17 mouse cellular contexts compared by ENCODE assay signal in the genomic region with DNA sequence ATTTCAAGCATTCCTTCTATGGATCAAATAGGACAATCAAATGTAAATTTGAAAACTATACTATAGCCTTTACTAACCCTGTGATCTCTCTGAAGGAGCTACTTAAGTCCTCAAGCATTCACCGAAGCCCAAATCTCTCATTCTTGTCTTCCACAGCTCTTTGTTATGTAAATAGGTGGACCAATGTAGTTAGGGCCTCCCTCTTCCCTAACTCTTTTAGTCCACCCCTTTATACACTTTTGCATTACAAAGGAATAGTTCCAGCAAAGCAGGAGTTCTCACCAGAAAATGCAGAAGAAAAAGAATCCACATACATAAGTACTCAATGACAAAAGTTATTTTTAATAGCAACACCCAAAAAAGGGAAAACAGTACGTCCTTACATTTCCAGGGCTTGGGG. TPM values are rescaled to one million over a fixed set of nuclear protein-coding genes. Genes with fewer than 3 reads are reported as not detected.
"Had no signal": no experiment of that assay in that cellular context is flagged by ENCODE, and none has a peak within 500 bp of the region (broad histone marks: within the 10 kb centered on the region; RNA-seq: fewer than 3 reads in every experiment).

No protein-coding gene starts in this region.

- H3K4me1 ChIP-seq: limb, embryonic 10.5 days; limb, embryonic 13.5 days; liver, embryonic 12.5 days; liver, embryonic 15.5 days; lung, embryonic 15.5 days; megakaryocyte, embryonic 14.5 days; midbrain, embryonic 13.5 days had no signal

- H3K9ac ChIP-seq: limb, embryonic 13.5 days; liver, embryonic 12.5 days; liver, embryonic 15.5 days; lung, embryonic 15.5 days; midbrain, embryonic 13.5 days had no signal

- H3K36me3 ChIP-seq: limb, embryonic 10.5 days; limb, embryonic 13.5 days; liver, embryonic 12.5 days; liver, embryonic 15.5 days; lung, embryonic 15.5 days; midbrain, embryonic 13.5 days had no signal

- H3K27ac ChIP-seq: limb, embryonic 10.5 days; limb, embryonic 13.5 days; liver, embryonic 12.5 days; liver, embryonic 15.5 days; lung, embryonic 15.5 days; midbrain, embryonic 13.5 days had no signal

- ATAC-seq: liver, embryonic 12.5 days; midbrain, embryonic 13.5 days had no signal

- DNase-seq: kidney, postnatal 14 days; kidney, postnatal 4 days; liver; lung, adult 18-20 months; lung, postnatal 10 days; lung, postnatal 36 days; thymus, adult 18-20 months; thymus, postnatal 14 days; thymus, postnatal 4 days had no signal

- H3K9me3 ChIP-seq: limb, embryonic 10.5 days; limb, embryonic 13.5 days; liver, embryonic 12.5 days; liver, embryonic 15.5 days; lung, embryonic 15.5 days; midbrain, embryonic 13.5 days had no signal

- H3K4me3 ChIP-seq: limb, embryonic 10.5 days; limb, embryonic 13.5 days; liver, embryonic 12.5 days; liver, embryonic 15.5 days; lung, embryonic 15.5 days; megakaryocyte, embryonic 14.5 days; midbrain, embryonic 13.5 days had no signal

- H3K27me3 ChIP-seq: limb, embryonic 13.5 days; liver, embryonic 12.5 days; liver, embryonic 15.5 days; lung, embryonic 15.5 days; megakaryocyte, embryonic 14.5 days; midbrain, embryonic 13.5 days had no signal

- H3K4me2 ChIP-seq: limb, embryonic 13.5 days; liver, embryonic 12.5 days; liver, embryonic 15.5 days; lung, embryonic 15.5 days; midbrain, embryonic 13.5 days had no signal

RNA-seq across cellular contexts. Expression of a gene that starts 47.3 kb away (rescaled TPM):
- polyA plus RNA-seq: spleen, adult 2 months had no signal
